Mouse (Mus musculus) liver, embryonic 11.5 days (tissue): ENCODE results near the gene Syne3. TPM values are rescaled to one million over a fixed set of nuclear protein-coding genes. Genes with fewer than 3 reads are reported as not detected.

Experiments
- ATAC-seq: fragments of 200-750 bp; cut with Nextera tagmentation; replicated peaks from 2 replicates; pipeline ENCODE4 v1.8.0; 2017; ENCODE audit warnings: moderate number of reproducible peaks, mild to moderate bottlenecking, moderate TSS enrichment, moderate library complexity; ENCODE audit not compliant: low FRiP score
- DNase-seq: peaks from one replicate; pipeline ENCODE4 v3.0.0-alpha.2; 2017; ENCODE audit warnings: low spot score
- H3K27ac ChIP-seq: fragments of 300-500 bp; sonication (generic); 2 replicates; pipeline ENCODE4 v1.5.1; 2014; ENCODE audit warnings: mild to moderate bottlenecking, low read depth, low read length, control low read depth
- H3K27me3 ChIP-seq: fragments of 300-500 bp; sonication (generic); replicated peaks from 2 replicates; pipeline ENCODE4 v1.6.1; 2014; ENCODE audit warnings: low read length, mixed read lengths; ENCODE audit not compliant: control insufficient read depth, insufficient read depth
- H3K36me3 ChIP-seq: fragments of 300-500 bp; sonication (generic); 2 replicates; pipeline ENCODE4 v1.6.1; 2014; ENCODE audit warnings: mild to moderate bottlenecking, low read length, moderate library complexity, mixed read lengths; ENCODE audit not compliant: control insufficient read depth, insufficient read depth
- H3K4me1 ChIP-seq: fragments of 300-500 bp; sonication (generic); replicated peaks from 2 replicates; pipeline ENCODE4 v1.6.1; 2014; ENCODE audit warnings: low read length, mixed read lengths; ENCODE audit not compliant: control insufficient read depth, insufficient read depth
- H3K4me2 ChIP-seq: fragments of 300-500 bp; sonication (generic); 2 replicates; pipeline ENCODE4 v1.6.1; 2014; ENCODE audit warnings: mild to moderate bottlenecking, control low read depth, moderate library complexity
- H3K4me3 ChIP-seq: fragments of 300-500 bp; sonication (generic); 2 replicates; pipeline ENCODE4 v1.5.1; 2014; ENCODE audit warnings: low read depth, low read length, control low read depth
- H3K9ac ChIP-seq: fragments of 300-500 bp; sonication (generic); 2 replicates; pipeline ENCODE4 v1.6.1; 2014; ENCODE audit warnings: low read depth, low read length, control low read depth
- H3K9me3 ChIP-seq: fragments of 300-500 bp; sonication (generic); 2 replicates; pipeline ENCODE4 v1.6.1; 2016; ENCODE audit warnings: low read length, inconsistent platforms, mixed read lengths; ENCODE audit not compliant: control insufficient read depth
- WGBS: fragments of 180-500 bp; shearing (Covaris S2); extraction: QIAGEN DNeasy Blood & Tissue Kit; methylation state at CpG from one replicate; pipeline ENCODE4 v1.1.7; 2014; 5-methylcytosine and 5-hydroxymethylcytosine counted together
- polyA plus RNA-seq: library from polyadenylated mRNA; unstranded; fragments of >200 nt; fragmentation: Nextera tagmentation; extraction: Ambion mirVana; gene quantifications from 2 replicates; pipeline ENCODE4 v1.2.1, GENCODE M21; 2014

Gene Syne3
- polyA plus RNA-seq, 1 experiment from 2014 or later, result 1.8 TPM

DNA sequence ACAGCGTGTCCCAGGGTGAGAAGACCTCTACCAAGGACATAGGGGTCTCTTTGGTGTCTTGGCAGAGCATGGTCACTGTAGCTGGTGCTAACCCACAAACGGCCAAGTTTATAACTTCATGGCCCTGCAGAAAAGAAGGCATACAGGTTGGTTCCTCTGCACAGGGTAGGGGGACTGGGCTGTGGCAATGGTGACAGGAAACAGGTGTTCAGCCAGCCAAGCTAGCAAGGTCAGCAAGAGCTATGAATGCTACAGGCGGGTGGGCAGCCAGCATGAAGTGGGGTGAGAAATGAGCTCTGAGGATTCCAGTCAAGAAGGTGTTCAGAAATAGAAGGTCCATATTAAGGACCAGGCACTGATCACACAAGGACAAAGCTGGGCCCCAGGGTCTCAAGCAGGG lies 96.6 kb downstream of the Syne3 start:
- Histone ChIP-seq H3K4me2 (no peak overlapping the region), H3K36me3 (no peaks in the 10 kb centered on the region), H3K4me3 (no peak overlapping the region), H3K4me1 (peaks cover 7% of the 10 kb centered on the region), H3K27ac (no peak overlapping the region), H3K9ac (no peak overlapping the region), H3K9me3 (no peaks in the 10 kb centered on the region), H3K27me3 (no peaks in the 10 kb centered on the region)
- 62% methylated on average over 3 of the region's 3 CpGs for WGBS
- DNase-seq (no peak), ATAC-seq (no peak)

DNA sequence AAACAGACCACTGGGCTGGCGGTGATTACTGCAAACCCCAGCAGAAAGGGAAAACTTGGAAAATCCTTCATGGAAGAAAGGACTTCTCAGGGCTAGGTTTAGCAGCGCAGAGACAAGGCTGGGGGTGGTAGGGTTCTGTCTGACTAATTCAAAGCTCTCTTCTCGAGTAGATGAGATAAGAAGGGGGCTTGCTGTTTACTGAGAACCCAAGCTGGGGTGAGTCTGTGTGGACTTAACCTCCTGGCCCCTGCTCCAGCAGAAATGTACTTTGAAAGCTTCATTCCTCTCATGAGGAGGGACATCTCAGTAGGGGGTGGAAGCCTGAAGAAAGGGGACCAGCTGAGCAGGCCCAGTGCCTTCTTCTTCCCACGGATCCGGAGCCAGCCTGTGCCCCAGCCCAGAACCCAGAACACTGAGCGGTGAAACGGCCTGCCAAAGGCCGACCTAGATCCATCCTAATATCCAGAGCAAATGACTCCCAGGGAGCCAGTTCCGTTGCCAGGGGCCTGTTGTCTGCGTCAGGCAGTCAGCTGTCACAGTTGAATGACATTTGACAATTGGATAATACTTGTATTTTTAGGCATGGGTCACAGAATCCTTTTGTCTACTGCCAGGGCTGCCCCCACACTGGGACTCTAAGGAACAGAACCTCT lies 97.2 kb downstream of the Syne3 start:
- Histone ChIP-seq H3K27me3 (no peaks in the 10 kb centered on the region), H3K9ac (no peak overlapping the region), H3K27ac (no peak overlapping the region), H3K36me3 (no peaks in the 10 kb centered on the region), H3K4me3 (no peak overlapping the region), H3K4me1 (peaks cover 7% of the 10 kb centered on the region), H3K4me2 (no peak overlapping the region), H3K9me3 (no peaks in the 10 kb centered on the region)
- DNase-seq, result no peak
- no peak for ATAC-seq
- WGBS, result 47% methylated on average over 10 of the region's 10 CpGs

DNA sequence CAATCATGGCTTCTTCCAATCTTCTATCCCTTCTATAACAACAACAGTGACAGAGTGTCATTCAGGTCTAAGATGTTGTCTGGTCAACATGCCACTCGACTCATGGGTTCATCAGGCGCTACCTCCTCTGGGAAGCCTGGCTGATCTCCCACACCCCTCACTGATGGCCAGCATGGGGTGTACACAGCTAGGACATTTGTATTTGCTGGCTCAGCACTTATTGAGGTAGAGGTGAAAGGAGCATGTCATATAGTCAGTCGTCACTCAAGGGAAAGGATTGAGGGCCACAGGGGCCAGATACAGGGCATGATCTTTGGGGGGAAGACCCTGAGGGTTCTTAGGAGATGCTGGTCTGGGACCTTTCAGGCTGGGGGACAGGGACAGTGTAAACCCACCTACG lies 99.9 kb downstream of the Syne3 start:
- no peak overlapping the region for H3K4me3 ChIP-seq
- ATAC-seq, result no peak
- H3K4me2 ChIP-seq, result no peak overlapping the region
- no peaks in the 10 kb centered on the region for H3K36me3 ChIP-seq
- no peak overlapping the region for H3K27ac ChIP-seq
- peaks cover 4% of the 10 kb centered on the region; the same call in 1 of the 2 replicates for H3K9me3 ChIP-seq
- H3K27me3 ChIP-seq, result no peaks in the 10 kb centered on the region
- DNase-seq, result no peak
- 84% methylated on average over 4 of the region's 4 CpGs for WGBS
- peaks cover 7% of the 10 kb centered on the region for H3K4me1 ChIP-seq
- no peak overlapping the region for H3K9ac ChIP-seq

DNA sequence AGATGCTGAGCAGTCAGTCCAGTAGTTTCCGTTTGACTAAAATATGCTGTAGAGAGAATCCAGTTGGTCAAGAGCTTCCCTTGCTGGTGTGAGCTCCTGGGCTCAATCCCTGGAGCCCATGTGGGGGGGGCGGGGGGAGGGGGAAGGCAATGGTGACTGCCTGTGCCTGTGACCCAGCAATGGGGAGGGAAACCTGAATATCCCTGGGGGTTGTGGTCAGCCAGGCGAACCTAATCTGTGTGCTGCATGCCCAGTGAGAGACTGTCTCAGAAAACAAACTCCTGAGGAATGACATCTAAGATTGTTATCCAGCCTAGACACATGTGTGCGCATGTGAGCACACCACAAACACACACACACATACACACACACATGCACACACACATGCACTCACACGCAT lies 100.6 kb downstream of the Syne3 start:
- peaks cover 9% of the 10 kb centered on the region for H3K4me1 ChIP-seq
- 54% methylated on average over 5 of the region's 5 CpGs for WGBS
- no peak overlapping the region for H3K4me2 ChIP-seq
- no peaks in the 10 kb centered on the region for H3K27me3 ChIP-seq
- H3K27ac ChIP-seq, result no peak overlapping the region
- ATAC-seq, result no peak
- DNase-seq, result no peak
- H3K9ac ChIP-seq, result no peak overlapping the region
- no peak overlapping the region for H3K4me3 ChIP-seq
- peaks cover 4% of the 10 kb centered on the region; the same call in 1 of the 2 replicates for H3K9me3 ChIP-seq
- no peaks in the 10 kb centered on the region for H3K36me3 ChIP-seq

DNA sequence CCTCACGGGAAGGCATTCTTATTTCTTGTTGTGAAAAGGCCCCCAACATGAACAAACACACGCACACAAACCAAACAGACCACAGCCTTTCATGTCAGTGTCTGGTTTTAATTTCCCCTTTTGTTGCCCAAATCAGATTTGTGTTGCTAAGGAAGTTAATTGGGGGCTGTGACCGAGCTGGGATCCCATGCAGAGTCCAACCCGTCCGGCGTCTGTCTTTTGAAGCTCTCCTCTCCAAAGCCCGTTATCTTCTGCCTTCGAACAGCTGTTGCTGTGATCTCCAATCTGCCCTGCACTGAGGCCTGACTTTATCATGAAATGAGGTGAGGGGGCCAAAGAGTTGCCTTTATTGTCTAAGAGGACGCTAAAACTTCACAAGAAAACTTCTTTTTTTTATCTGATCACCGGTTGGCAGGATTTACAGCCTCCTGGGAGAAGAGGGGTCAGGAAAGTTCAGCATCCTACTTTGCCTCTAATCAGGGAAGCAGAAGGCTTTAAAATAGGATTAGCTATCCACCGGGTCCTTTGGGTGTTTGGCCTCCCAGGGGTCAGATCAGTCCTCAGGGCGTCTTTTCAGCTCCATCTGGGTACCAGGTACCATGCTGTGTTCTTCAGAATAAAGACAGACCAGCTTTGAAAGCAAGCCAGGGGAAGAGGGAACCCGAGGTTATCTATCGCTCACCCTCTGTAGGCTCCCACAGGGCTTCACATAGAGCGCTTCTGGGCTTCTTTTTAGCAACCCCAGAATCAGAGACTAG lies 101.4 kb downstream of the Syne3 start:
- WGBS, result 15% methylated on average over 15 of the region's 15 CpGs
- Histone ChIP-seq H3K4me1 (peaks cover 9% of the 10 kb centered on the region), H3K4me2 (no peak overlapping the region), H3K9me3 (peaks cover 4% of the 10 kb centered on the region; the same call in 1 of the 2 replicates), H3K27ac (no peak overlapping the region), H3K36me3 (no peaks in the 10 kb centered on the region), H3K4me3 (no peak overlapping the region), H3K27me3 (no peaks in the 10 kb centered on the region), H3K9ac (no peak overlapping the region)
- no peak for DNase-seq
- ATAC-seq, result no peak

DNA sequence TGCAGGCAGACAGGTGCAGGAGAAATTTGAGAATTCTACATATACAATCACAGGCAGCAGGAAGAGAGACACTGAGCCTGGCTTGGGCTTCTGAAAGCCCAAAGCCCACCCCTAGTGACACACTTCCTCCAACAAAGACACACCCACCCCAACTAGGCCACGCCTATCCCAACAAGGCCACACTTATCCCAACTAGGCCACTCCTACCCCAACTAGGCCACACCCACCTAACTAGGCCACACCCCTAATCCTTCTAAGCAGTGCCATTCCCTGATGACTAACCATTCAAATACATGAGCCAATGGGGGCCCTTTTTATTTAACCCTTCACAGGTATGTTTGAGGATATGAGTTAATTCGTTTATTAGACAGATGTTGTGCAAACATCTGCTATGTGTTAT lies 102.5 kb downstream of the Syne3 start:
- Histone ChIP-seq H3K4me2 (no peak overlapping the region), H3K36me3 (no peaks in the 10 kb centered on the region), H3K4me3 (no peak overlapping the region), H3K27me3 (no peaks in the 10 kb centered on the region), H3K27ac (no peak overlapping the region), H3K9ac (no peak overlapping the region), H3K4me1 (peaks cover 2% of the 10 kb centered on the region; the same call in 1 of the 2 replicates), H3K9me3 (peaks cover 4% of the 10 kb centered on the region; the same call in 1 of the 2 replicates)
- 86% methylated on average over 2 of the region's 2 CpGs for WGBS
- no peak for DNase-seq
- ATAC-seq, result no peak

DNA sequence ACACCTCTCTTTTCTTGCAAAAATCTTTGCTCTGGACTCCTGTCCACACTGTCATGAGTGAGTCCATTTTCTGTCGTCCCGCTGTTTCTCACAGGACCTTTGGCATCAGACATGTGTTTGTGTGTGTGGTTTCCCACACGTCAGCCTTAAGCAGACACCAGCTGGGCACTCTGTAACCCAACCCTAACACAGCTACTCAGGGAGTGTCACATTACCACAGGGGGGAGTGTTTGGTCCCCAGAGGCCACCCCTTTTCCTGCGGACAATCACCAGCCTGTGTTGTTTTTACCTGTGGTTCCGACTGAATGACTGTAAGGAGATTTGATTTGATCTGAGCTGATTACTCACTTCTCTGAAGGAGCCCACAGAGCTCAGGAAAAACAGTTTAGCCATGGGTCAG lies 105.5 kb downstream of the Syne3 start:
- Histone ChIP-seq H3K4me1 (peaks cover 2% of the 10 kb centered on the region; the same call in 1 of the 2 replicates), H3K27ac (no peak overlapping the region), H3K27me3 (no peaks in the 10 kb centered on the region), H3K4me3 (no peak overlapping the region), H3K9me3 (peaks cover 4% of the 10 kb centered on the region; the same call in 1 of the 2 replicates), H3K9ac (no peak overlapping the region), H3K36me3 (no peaks in the 10 kb centered on the region), H3K4me2 (no peak overlapping the region)
- WGBS, result 33% methylated on average over 5 of the region's 5 CpGs
- ATAC-seq (no peak), DNase-seq (no peak)

DNA sequence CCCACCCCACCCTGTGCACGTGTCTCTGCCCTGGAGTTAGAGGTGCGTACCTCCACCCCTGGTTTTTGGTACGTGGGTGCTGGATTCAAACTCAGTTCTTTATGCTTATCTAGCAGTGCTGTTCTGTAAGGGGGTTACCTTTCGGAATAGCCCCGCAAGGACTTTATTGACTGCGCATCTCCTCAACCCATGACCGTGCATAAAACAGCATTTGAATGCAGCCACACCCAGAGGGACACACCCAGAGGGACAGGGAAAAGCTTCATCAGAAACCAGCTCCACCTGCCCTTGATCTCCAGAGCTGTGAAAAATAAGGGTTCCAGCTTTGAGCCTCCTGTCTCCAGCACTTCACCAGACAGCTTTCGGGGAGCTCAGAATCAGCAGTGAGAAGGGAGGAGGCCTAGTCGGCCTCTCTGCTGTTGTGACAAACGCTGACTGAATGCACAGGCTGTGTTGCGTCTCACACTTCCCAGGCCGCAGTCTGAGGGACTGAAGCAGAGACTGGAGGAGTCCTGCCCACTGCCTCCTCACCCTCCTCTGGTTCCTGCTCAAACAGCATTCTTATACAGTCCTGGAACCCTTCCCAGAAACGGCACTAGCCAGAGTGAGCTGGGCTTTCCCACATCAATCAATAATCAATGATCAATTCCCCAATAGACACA lies 107.1 kb downstream of the Syne3 start:
- H3K4me2 ChIP-seq, result no peak overlapping the region
- ATAC-seq (no peak), DNase-seq (no peak)
- no peak overlapping the region for H3K27ac ChIP-seq
- no peak overlapping the region for H3K4me3 ChIP-seq
- no peaks in the 10 kb centered on the region for H3K27me3 ChIP-seq
- peaks cover 4% of the 10 kb centered on the region; the same call in 1 of the 2 replicates for H3K9me3 ChIP-seq
- peaks cover 2% of the 10 kb centered on the region; the same call in 1 of the 2 replicates for H3K4me1 ChIP-seq
- no peaks in the 10 kb centered on the region for H3K36me3 ChIP-seq
- 76% methylated on average over 13 of the region's 13 CpGs for WGBS
- H3K9ac ChIP-seq, result no peak overlapping the region
